In the genomic region with DNA sequence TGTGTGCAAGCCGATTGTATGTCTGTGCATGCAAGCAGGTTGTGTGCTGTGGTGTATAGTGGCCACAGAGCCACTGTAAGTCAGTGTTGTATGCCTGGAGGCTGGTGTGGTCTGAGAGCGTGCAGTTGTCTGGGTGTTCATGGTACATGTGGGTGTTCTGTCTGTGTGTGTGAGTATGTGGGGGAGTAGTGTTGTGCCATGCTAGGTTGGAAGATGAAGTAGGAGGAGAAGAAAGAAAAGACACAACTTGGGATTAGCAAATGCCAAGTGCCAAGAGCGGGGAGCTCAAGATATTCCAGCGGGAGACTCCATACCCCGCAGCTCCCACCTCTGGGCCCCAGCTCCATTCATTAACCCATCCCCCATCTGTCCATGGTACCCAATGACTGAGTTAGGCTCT, we compare ENCODE assay signal across 26 mouse cellular contexts. TPM values are rescaled to one million over a fixed set of nuclear protein-coding genes. Genes with fewer than 3 reads are reported as not detected.
A peak's percentile ranks its signal among the peaks of the same experiment; 100 is the strongest.
DNase-seq lines count a peak whose midpoint lies in the region; ATAC-seq lines count a peak whose summit lies in the region.
"Had no signal": no experiment of that assay in that cellular context is flagged by ENCODE, and none has a peak within 500 bp of the region (broad histone marks: within the 10 kb centered on the region; RNA-seq: fewer than 3 reads in every experiment).

No protein-coding gene starts in this region.

- no peaks in the 10 kb centered on the region for H3K9me3 ChIP-seq in forebrain, embryonic 10.5 days
- no peaks in the 10 kb centered on the region for H3K9me3 ChIP-seq in forebrain, embryonic 12.5 days
- H3K9me3 ChIP-seq: embryonic facial prominence, embryonic 15.5 days; G1E; heart, embryonic 10.5 days; hindbrain, embryonic 12.5 days had no signal

- WGBS in forebrain, embryonic 10.5 days, result 85% methylated on average over 5 of the region's 5 CpGs
- 85% methylated on average over 5 of the region's 5 CpGs for WGBS in forebrain, embryonic 12.5 days

- no peak for ATAC-seq in forebrain, embryonic 12.5 days (ENCODE audit: low FRiP score)
- no peak for ATAC-seq in inflammation-experienced regulatory T-cells, adult 6 months
- ATAC-seq: CD4-positive, CD25-positive, alpha-beta regulatory T cell, adult 4 months; forebrain, embryonic 16.5 days; hindbrain, embryonic 16.5 days had no signal

- no peak overlapping the region for H3K4me2 ChIP-seq in forebrain, embryonic 12.5 days
- H3K4me2 ChIP-seq: embryonic facial prominence, embryonic 15.5 days; hindbrain, embryonic 12.5 days had no signal

- 0 out of 2 replicates have a peak overlapping the region, but pooled peaks have one; percentile 25 for H3K27ac ChIP-seq in forebrain, embryonic 10.5 days
- no peak overlapping the region for H3K27ac ChIP-seq in forebrain, embryonic 12.5 days
- H3K27ac ChIP-seq: embryonic facial prominence, embryonic 15.5 days; heart, embryonic 10.5 days; hindbrain, embryonic 12.5 days had no signal

- no peak overlapping the region for H3K9ac ChIP-seq in forebrain, embryonic 12.5 days
- H3K9ac ChIP-seq: embryonic facial prominence, embryonic 15.5 days; hindbrain, embryonic 12.5 days had no signal

- H3K4me3 ChIP-seq in forebrain, embryonic 10.5 days, result no peak overlapping the region
- H3K4me3 ChIP-seq in forebrain, embryonic 12.5 days (replicated peaks), result no peak overlapping the region
- H3K4me3 ChIP-seq: embryonic facial prominence, embryonic 15.5 days; erythroblast, embryonic 14.5 days; heart, embryonic 10.5 days; hindbrain, embryonic 12.5 days had no signal

- no peaks in the 10 kb centered on the region; the same call in 1 of the 2 replicates for H3K27me3 ChIP-seq in forebrain, embryonic 10.5 days (ENCODE audit: poor library complexity, severe bottlenecking)
- no peaks in the 10 kb centered on the region for H3K27me3 ChIP-seq in forebrain, embryonic 12.5 days
- H3K27me3 ChIP-seq: embryonic facial prominence, embryonic 15.5 days; hindbrain, embryonic 12.5 days had no signal

- DNase-seq in forebrain, embryonic 10.5 days (ENCODE audit: extremely low spot score, low spot score), result no peak
- peak; percentile 14 to 57 for DNase-seq in left cerebral cortex, adult 18-20 months (ENCODE audit: low spot score in 2 of 2)
- DNase-seq in left cerebral cortex, adult 11 months (ENCODE audit: low spot score), result no peak
- DNase-seq in right cerebral cortex, adult 18-20 months, result peak; percentile 54
- DNase-seq in right cerebral cortex, postnatal 4 days, result no peak
- DNase-seq: adrenal gland, adult 8-10 months; adrenal gland, postnatal 36 days; B cell, adult 2 months; cerebellum, adult 11 months; cerebellum, adult 8-10 months; cerebellum, postnatal 14 days; embryo, embryonic 11 days; gastrocnemius, postnatal 10 days; heart, adult 18-20 months; heart, postnatal 10 days; heart, postnatal 4 days had no signal

- peaks cover 24% of the 10 kb centered on the region for H3K4me1 ChIP-seq in forebrain, embryonic 10.5 days
- peaks cover 18% of the 10 kb centered on the region for H3K4me1 ChIP-seq in forebrain, embryonic 12.5 days

- H3K36me3 ChIP-seq in forebrain, embryonic 10.5 days (replicated peaks), result no peaks in the 10 kb centered on the region
- no peaks in the 10 kb centered on the region for H3K36me3 ChIP-seq in forebrain, embryonic 12.5 days (replicated peaks)
- H3K36me3 ChIP-seq: embryonic facial prominence, embryonic 15.5 days; G1E; heart, embryonic 10.5 days; hindbrain, embryonic 12.5 days had no signal

RNA-seq across cellular contexts. Expression of gene Prdm11, which starts 38.5 kb away (rescaled TPM):
- polyA plus RNA-seq in forebrain, embryonic 10.5 days (2016; fragmentation: Nextera tagmentation; extraction: Ambion mirVana), result 1.7 and 2.0 TPM in 2 replicates
- polyA plus RNA-seq in forebrain, embryonic 12.5 days (2016; fragmentation: Nextera tagmentation; extraction: Ambion mirVana), result 1.7 and 2.1 TPM in 2 replicates
- total RNA-seq in left cerebral cortex, adult 18-20 months (2021), result 10 to 100 TPM; 21.1 to 22.5 TPM
- 1 to 10 TPM; 1.1 to 2.8 (median 2.0) TPM for polyA plus RNA-seq in inflammation-experienced regulatory T-cells, adult 6 months (2017; shearing (Covaris generic))

Comparison
In these comparisons a context has a peak if more than half of its experiments do, and no peak if none do; other contexts are left out.
1. DNase-seq: peak in left cerebral cortex, adult 18-20 months (2 of 2) and right cerebral cortex, adult 18-20 months (single experiment); none in forebrain, embryonic 10.5 days (single experiment), left cerebral cortex, adult 11 months (single experiment) and right cerebral cortex, postnatal 4 days (single experiment).